Mouse (Mus musculus): ENCODE measurements around the gene Clec9a.

- no peak for TF ChIP-seq TAL1 (IDR thresholded peaks at IDR 0.05; ENCODE audit: low read length)
- no peak for TF ChIP-seq GATA1 (IDR thresholded peaks at IDR 0.05; ENCODE audit: low read length)
Measured at GRCm38 (mm10) chr6:129383466-129383865, 25.2 kb upstream of the Clec9a start.

Measured in erythroblast, embryonic 14.5 days (primary cell).